Mouse (Mus musculus) ZHBTc4 (cell line): ENCODE data around the gene Gif.

Experiments
- DNase-seq: peaks from one replicate; pipeline ENCODE4 v3.0.0-alpha.2; 2011; ENCODE audit warnings: low read depth, low spot score

Gene Gif

GRCm38 (mm10) chr19:11794447-11794846 lies 47.1 kb downstream of the Gif start:
- no peak for DNase-seq

- peak; percentile 71 for DNase-seq
Observed at GRCm38 (mm10) chr19:11800531-11801315, 53.4 kb downstream of the Gif start.

GRCm38 (mm10) chr19:11804423-11804822 lies 57.1 kb downstream of the Gif start:
- peak; percentile 45 for DNase-seq

GRCm38 (mm10) chr19:11807251-11807650 lies 59.9 kb downstream of the Gif start:
- DNase-seq: peak; percentile 44

- DNase-seq: peak; percentile 60
Observed at GRCm38 (mm10) chr19:11807822-11808221, 60.5 kb downstream of the Gif start.

GRCm38 (mm10) chr19:11808452-11808851 lies 61.1 kb downstream of the Gif start:
- DNase-seq: no peak

GRCm38 (mm10) chr19:11810003-11810758 lies 62.8 kb downstream of the Gif start:
- no peak for DNase-seq

GRCm38 (mm10) chr19:11810856-11811255 lies 63.5 kb downstream of the Gif start:
- DNase-seq: no peak

GRCm38 (mm10) chr19:11811688-11812365 lies 64.5 kb downstream of the Gif start:
- DNase-seq: no peak
